Mouse (Mus musculus): ENCODE data around the gene Recql5. TPM values are rescaled to one million over a fixed set of nuclear protein-coding genes. Genes with fewer than 3 reads are reported as not detected.
A peak's percentile ranks its signal among the peaks of the same experiment; 100 is the strongest.

Gene Recql5
- polyA plus RNA-seq (2015; fragmentation: Nextera tagmentation; extraction: Ambion mirVana), result 24.6 and 29.2 TPM in 2 replicates

DNA sequence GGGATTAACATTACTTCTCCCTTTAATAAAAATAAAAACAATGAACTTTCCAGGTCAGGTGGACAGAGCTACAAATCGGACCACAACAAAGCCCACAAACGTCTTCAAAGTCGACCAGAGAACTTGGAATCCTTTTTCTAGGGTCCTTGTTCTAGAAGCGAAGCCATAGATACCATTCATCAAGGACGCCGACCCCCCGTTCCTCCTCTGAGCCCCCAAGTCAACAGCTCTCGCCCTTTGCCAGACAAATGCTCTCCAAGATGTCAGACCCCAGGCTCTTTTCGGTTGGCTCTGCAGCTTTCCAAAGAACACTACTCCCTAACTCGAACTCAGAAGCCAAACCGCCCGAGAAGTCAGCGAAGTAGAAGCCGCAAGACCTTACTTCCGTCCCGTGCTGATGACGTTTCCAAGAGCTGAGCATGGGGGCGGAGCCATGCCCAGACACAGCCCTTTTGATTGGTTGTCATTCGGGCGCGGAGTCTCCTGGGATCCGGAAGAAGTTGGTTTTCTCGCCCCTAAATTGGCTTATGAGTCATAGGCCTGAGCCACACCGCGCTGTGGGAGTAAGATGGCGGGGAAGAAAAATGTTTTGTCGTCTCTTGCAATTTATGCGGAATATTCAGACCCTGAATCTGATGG, at the start of gene Recql5, which contains the start of gene Sap30bp:
TSS of gene Recql5 (minus strand) at position 370 of the 639 bp plus-strand sequence.
TSS of gene Sap30bp (plus strand) at position 175 of the 639 bp plus-strand sequence.
- peak; percentile 100 for ATAC-seq (replicated peaks)
- no peaks in the 10 kb centered on the region for H3K9me3 ChIP-seq
- WGBS, result under 1% methylated on average over 28 of the region's 28 CpGs
- peak within 1 kb of the TSS; percentile 65 for H3K27ac ChIP-seq (replicated peaks)
- no peaks in the 10 kb centered on the region for H3K27me3 ChIP-seq
- H3K4me3 ChIP-seq, result peak within 1 kb of the TSS; percentile 87
- peak within 1 kb of the TSS; percentile 83 for H3K9ac ChIP-seq (replicated peaks)
- H3K36me3 ChIP-seq, result peaks cover 19% of the 10 kb centered on the region
- H3K4me2 ChIP-seq (replicated peaks), result peak within 1 kb of the TSS; percentile 94
- H3K4me1 ChIP-seq, result peaks cover 34% of the 10 kb centered on the region

DNA sequence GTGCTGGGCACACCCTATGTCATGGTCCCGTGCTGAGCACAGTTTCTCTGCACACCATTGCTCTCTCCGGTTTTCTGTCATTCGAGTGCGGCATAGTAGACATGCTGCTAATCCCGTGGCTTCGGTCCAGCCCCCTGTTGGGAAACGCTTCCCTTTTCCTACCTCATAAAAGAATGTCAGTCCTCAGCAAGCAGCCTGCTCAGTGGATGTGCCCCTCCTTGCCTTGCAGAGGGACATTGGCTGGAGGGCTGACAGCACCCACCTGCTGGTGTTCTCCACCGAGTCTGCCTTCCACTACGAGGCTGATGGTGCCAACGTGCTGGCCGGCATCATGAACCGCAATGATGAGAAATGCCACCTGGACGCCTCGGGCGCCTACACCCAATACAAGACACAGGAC, 49.2 kb upstream of the Recql5 start:
- no peak overlapping the region for H3K9ac ChIP-seq (replicated peaks)
- H3K36me3 ChIP-seq, result no peaks in the 10 kb centered on the region
- no peaks in the 10 kb centered on the region for H3K4me1 ChIP-seq
- H3K4me3 ChIP-seq, result no peak overlapping the region
- H3K4me2 ChIP-seq (replicated peaks), result no peak overlapping the region
- H3K9me3 ChIP-seq, result no peaks in the 10 kb centered on the region
- H3K27me3 ChIP-seq, result no peaks in the 10 kb centered on the region
- H3K27ac ChIP-seq (replicated peaks), result no peak overlapping the region
- 90% methylated on average over 15 of the region's 15 CpGs for WGBS
- no peak for ATAC-seq (replicated peaks)

DNA sequence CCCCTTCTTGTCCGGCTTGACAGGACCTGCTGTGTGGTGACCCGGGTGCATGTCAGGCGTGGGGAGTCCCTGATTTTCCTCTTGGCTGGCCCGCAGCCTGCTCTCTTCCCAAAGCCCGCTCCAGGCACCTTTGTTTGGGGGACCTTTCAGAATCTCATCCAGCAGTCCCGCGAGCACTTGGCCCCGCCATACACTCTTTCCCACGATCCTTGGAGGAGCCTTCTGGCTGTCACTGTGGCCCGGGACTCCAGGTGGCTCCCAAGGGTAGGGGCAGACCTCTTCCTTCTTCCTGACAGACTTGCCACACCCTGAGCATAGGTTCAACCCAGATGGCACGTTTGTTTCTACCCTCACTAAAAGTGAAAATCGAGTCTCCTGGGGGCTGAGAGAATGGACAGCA, 42.3 kb upstream of the Recql5 start:
- WGBS, result 25% methylated on average over 12 of the region's 12 CpGs
- peaks cover 32% of the 10 kb centered on the region for H3K27me3 ChIP-seq
- H3K4me1 ChIP-seq, result peaks cover 12% of the 10 kb centered on the region
- H3K9me3 ChIP-seq, result no peaks in the 10 kb centered on the region
- no peak overlapping the region for H3K4me3 ChIP-seq
- no peak overlapping the region for H3K27ac ChIP-seq (replicated peaks)
- no peak overlapping the region for H3K4me2 ChIP-seq (replicated peaks)
- H3K36me3 ChIP-seq, result no peaks in the 10 kb centered on the region
- no peak overlapping the region for H3K9ac ChIP-seq (replicated peaks)
- ATAC-seq (replicated peaks), result no peak

DNA sequence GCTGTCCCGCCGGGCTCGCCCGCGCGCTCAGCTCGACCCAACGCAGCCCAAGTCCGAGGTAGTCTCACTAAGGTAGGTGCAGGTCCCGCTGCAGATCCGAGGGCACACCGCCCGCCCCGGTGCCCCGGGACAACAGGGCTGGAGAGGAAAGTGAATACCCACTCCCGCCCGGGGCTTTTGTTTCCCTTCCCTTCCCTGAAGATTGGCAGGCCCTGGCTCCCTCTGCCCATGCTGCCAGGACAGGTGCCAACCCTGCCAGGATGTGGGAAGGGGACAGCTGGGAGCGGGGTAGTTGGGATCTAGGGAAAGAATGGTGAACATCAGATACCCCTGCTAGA, 41.8 kb upstream of the Recql5 start:
- peak overlapping the region; percentile 70 for H3K4me2 ChIP-seq (replicated peaks)
- H3K9me3 ChIP-seq, result no peaks in the 10 kb centered on the region
- WGBS, result 1% methylated on average over 18 of the region's 18 CpGs
- ATAC-seq (replicated peaks), result no peak
- H3K9ac ChIP-seq (replicated peaks), result peak overlapping the region; percentile 35
- no peak overlapping the region for H3K27ac ChIP-seq (replicated peaks)
- H3K4me1 ChIP-seq, result peaks cover 12% of the 10 kb centered on the region
- H3K36me3 ChIP-seq, result no peaks in the 10 kb centered on the region
- H3K4me3 ChIP-seq, result peak overlapping the region; percentile 39
- H3K27me3 ChIP-seq, result peaks cover 32% of the 10 kb centered on the region

DNA sequence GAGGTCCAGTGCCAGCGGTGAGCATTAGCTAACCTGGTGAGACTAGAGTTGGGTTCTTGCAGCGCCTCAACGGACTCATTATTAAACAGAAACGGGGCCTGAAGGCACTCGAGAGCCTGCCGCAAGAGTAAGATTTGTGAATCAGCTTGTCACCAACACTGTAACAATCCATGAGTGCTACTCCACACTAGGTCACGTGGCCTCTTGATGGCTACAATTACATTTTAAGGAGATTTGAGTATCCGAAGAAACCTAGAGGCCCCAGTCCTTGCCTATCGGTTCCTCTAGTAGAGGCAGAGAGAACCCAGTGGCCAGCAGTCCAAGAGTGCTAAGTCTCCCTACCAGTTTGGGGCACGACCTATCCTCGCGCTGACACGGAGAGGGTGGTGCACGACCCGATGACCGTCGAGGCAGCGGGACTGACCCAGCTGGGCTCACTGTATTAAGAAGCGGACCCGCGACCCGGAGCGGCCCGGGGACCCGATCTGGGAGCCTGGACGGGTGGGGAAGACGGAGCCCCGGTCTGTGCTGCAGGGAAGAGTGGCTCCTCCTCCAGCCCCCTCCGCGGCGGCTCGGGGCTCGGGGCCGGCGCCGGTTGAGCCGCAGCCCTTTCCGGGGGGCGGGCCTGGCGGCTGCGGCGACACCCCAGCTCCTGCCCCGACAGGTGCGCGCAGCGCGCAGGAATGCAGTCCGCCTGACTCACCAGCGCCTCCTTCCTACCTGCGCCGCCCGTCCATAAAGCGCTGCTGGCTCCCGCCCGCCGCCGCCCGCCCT, 41.2 kb upstream of the Recql5 start, which contains the start of gene Itgb4:
TSS of gene Itgb4 (plus strand) at position 401 of the 774 bp plus-strand sequence.
- Histone ChIP-seq H3K4me1 (peaks cover 12% of the 10 kb centered on the region), H3K4me3 (peak within 1 kb of the TSS; percentile 39), H3K9ac (replicated peaks) (peak within 1 kb of the TSS; percentile 35), H3K4me2 (replicated peaks) (peak within 1 kb of the TSS; percentile 70), H3K27ac (replicated peaks) (no peak within 1 kb of the TSS), H3K27me3 (peaks cover 32% of the 10 kb centered on the region), H3K36me3 (no peaks in the 10 kb centered on the region), H3K9me3 (no peaks in the 10 kb centered on the region)
- no peak for ATAC-seq (replicated peaks)
- WGBS, result 10% methylated on average over 50 of the region's 58 CpGs

DNA sequence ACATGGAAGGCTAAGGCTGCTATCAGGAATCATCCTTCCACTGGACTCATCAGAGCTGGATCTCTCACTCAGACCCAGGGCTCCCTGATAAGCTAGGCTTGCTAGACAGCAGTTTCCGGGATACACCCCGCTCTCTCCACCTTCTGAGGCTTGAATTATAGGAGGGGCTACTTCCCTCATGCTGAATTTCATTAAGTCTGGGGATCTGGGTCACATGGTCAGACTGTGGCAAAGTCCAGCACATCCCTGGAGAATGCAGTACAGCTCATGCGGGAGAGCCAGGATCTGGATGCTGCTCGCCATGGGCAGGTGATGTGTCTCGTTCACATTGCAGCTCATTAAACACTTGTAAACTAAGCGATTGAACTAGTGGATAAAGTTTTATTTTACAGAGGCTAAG, 37.7 kb upstream of the Recql5 start:
- Histone ChIP-seq H3K27ac (replicated peaks) (no peak overlapping the region), H3K27me3 (peaks cover 23% of the 10 kb centered on the region), H3K4me2 (replicated peaks) (no peak overlapping the region), H3K4me1 (peaks cover 12% of the 10 kb centered on the region), H3K9me3 (no peaks in the 10 kb centered on the region), H3K4me3 (no peak overlapping the region), H3K36me3 (peaks cover 14% of the 10 kb centered on the region), H3K9ac (replicated peaks) (no peak overlapping the region)
- ATAC-seq (replicated peaks), result no peak
- 67% methylated on average over 6 of the region's 6 CpGs for WGBS

DNA sequence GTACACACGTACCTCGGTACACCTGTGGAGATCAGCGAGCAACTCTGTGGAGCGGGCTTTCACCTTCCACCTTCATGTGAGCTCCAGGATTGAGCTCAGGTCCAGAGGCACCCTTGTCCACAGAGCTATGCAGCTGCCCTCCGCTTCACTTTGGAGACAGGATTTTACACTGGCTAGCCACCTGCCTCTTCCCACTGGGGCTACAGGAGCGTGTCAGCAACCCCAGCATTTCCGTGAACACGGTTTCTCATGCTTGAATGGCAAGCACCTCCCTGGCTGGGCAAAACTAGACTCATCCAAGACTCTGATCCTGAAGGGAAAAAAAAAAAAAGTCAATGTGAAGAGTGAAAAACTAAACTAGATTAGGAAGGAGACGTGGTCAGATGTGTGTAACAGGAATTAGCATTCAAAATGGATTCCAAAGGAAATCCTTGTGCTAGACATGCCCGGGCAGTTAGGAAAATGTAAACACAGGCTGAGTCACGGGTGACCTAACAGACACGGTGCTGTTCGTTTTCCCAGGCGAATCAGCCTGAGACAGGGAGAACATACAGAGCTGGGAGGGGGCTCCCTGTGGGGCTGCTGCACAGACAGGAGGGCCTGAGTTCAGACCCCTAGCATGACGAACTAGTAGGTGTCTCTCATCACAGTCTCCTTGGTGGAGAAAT, 36.9 kb upstream of the Recql5 start:
- H3K4me2 ChIP-seq (replicated peaks), result no peak overlapping the region
- no peak for ATAC-seq (replicated peaks)
- H3K4me1 ChIP-seq, result peaks cover 9% of the 10 kb centered on the region
- no peak overlapping the region for H3K27ac ChIP-seq (replicated peaks)
- no peak overlapping the region for H3K9ac ChIP-seq (replicated peaks)
- H3K27me3 ChIP-seq, result peaks cover 18% of the 10 kb centered on the region
- H3K36me3 ChIP-seq, result peaks cover 23% of the 10 kb centered on the region
- 75% methylated on average over 15 of the region's 15 CpGs for WGBS
- H3K9me3 ChIP-seq, result no peaks in the 10 kb centered on the region
- H3K4me3 ChIP-seq, result no peak overlapping the region

DNA sequence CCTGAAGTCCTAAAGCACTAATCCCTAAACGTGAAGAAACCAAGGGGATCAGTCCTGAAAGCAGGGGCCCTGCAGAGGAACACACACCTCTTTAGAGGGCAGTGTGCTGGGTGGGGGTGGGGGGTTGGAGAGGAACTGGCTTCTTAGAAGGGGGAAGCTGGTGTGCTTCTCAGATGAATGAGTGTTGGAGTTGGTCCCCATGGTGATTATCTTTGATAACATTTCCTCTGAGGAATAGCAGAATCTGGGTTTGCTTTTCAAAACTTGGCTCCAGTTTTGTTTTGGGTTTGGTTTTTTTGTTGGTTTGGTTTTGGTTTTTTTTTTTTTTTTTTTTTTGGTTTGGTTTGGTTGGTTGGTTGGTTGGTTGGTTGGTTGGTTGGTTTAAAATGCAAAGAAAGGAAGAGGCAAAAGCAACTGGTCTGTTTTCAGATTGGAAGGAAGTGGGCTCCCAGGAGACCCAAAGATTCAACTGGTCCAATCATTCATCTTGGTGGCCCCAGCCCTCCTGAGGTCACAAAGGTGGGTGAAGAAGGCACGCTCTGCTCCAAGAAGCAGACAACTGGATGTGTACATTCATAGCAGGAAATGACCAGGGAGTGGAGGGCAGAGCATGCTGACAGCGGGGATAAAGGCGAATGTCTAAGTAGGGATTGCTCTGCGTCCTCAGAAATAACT, 35.6 kb upstream of the Recql5 start:
- no peak for ATAC-seq (replicated peaks)
- H3K27me3 ChIP-seq, result peaks cover 7% of the 10 kb centered on the region
- H3K4me3 ChIP-seq, result no peak overlapping the region
- H3K4me2 ChIP-seq (replicated peaks), result no peak overlapping the region
- H3K9ac ChIP-seq (replicated peaks), result no peak overlapping the region
- H3K27ac ChIP-seq (replicated peaks), result no peak overlapping the region
- 74% methylated on average over 5 of the region's 5 CpGs for WGBS
- no peaks in the 10 kb centered on the region for H3K9me3 ChIP-seq
- H3K36me3 ChIP-seq, result peaks cover 35% of the 10 kb centered on the region
- no peaks in the 10 kb centered on the region for H3K4me1 ChIP-seq

DNA sequence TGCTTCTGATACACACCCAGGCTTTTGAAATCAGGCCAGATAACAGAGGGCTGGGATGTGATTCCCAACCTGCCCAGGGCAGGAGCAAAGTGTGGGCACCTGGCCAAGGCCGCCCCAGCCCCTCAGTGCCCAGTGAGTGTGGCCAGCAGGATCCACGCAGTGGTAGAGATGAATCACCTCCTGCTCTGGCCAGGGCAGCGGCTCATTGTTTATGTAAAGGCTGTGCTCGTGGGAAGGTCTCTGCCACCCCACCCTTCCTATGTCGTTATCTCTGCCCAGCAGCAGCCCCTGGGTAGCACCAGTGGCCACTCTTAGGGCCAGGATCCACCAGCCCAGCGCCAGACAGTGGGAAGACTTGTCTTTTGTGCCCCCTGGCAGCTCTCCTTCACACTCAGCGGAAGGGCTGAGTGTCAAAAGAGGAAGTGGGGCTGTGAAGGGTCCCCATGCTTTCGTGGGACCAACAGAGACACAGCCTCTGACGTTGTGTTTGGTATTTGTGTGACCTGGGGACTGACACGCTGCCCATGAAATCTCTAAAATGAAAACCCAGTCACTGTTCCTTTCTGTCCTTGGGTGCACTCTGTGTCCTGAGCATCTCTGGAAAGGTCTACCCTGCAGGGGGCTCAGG, 31.8 kb upstream of the Recql5 start:
- Histone ChIP-seq H3K27me3 (no peaks in the 10 kb centered on the region), H3K9ac (replicated peaks) (no peak overlapping the region), H3K27ac (replicated peaks) (no peak overlapping the region), H3K9me3 (no peaks in the 10 kb centered on the region), H3K4me2 (replicated peaks) (no peak overlapping the region), H3K4me3 (no peak overlapping the region), H3K4me1 (no peaks in the 10 kb centered on the region), H3K36me3 (peaks cover 71% of the 10 kb centered on the region)
- ATAC-seq (replicated peaks), result no peak
- 84% methylated on average over 10 of the region's 10 CpGs for WGBS

DNA sequence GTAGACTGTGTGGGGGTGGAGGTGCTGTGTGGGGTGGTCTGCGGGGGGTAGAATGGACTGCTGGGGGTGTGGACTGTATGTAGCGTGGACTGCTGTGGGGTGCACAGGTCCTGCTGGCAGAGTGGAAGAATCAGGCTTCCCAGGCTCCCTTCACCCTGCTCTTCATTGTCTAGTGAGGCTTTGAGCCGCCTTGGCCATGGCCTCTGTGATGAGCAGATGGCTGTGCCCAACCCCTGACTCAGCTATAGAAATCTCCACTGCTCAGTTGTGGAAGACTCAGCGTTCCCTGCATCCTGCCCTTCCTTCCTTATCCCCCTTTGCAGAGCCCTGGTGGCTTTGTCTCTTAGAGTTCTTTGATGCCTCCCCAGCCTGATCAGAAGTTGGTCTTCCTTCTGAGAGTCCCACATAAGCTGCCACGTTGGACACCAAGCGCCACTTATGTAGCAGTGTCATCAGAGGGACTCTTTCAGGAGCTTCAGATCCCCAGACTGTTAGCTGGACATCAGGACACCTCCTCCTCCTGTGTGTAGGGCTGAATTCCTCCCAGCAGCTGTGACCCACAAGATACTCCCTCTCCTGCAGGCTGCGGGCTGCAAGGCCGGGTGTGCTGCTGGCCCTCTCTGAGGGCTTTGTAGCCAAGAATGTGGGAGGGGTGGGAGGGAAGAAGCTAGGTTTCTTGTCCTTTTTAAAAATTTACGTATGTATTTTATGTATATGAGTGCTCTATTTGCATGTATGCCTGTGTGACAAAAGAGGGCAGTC, 29.6 kb upstream of the Recql5 start:
- no peaks in the 10 kb centered on the region for H3K9me3 ChIP-seq
- no peak overlapping the region for H3K4me3 ChIP-seq
- no peak overlapping the region for H3K27ac ChIP-seq (replicated peaks)
- H3K27me3 ChIP-seq, result no peaks in the 10 kb centered on the region
- H3K4me1 ChIP-seq, result no peaks in the 10 kb centered on the region
- 91% methylated on average over 8 of the region's 9 CpGs for WGBS
- no peak overlapping the region for H3K4me2 ChIP-seq (replicated peaks)
- no peak overlapping the region for H3K9ac ChIP-seq (replicated peaks)
- peaks cover 84% of the 10 kb centered on the region for H3K36me3 ChIP-seq
- ATAC-seq (replicated peaks), result no peak

DNA sequence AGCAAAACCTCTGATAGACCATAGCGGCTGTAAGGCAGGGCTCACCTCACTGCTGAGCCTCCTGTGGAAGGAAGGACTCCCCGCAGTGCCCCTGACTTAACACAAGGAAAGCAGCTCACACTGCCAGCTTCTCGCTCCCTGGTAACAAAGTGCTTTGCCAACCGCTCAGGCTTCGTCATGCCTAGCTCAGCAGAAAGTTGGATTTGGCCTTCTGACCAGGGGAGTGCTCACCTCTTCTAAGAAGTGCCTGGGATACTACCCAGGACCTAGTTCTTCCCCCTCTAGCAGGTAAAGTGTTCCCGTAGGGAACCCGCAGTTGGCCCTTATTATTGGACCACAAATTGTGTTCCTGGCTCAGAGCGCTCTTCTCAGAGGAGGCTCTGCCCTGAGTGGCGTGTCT, 25.7 kb upstream of the Recql5 start:
- WGBS, result 96% methylated on average over 9 of the region's 9 CpGs
- H3K9ac ChIP-seq (replicated peaks), result no peak overlapping the region
- H3K9me3 ChIP-seq, result no peaks in the 10 kb centered on the region
- H3K27ac ChIP-seq (replicated peaks), result no peak overlapping the region
- H3K27me3 ChIP-seq, result no peaks in the 10 kb centered on the region
- ATAC-seq (replicated peaks), result no peak
- peaks cover 10% of the 10 kb centered on the region for H3K4me1 ChIP-seq
- no peak overlapping the region for H3K4me2 ChIP-seq (replicated peaks)
- peaks cover 63% of the 10 kb centered on the region for H3K36me3 ChIP-seq
- no peak overlapping the region for H3K4me3 ChIP-seq
